Mouse (Mus musculus) thymus, adult 2 months (tissue): ENCODE data around the gene Fgfr2.

Source experiments
- CTCF ChIP-seq: fragments of 200-500 bp; IDR thresholded peaks from 2 replicates; pipeline ENCODE4 v1.5.1; 2012; ENCODE audit warnings: mild to moderate bottlenecking, control low read depth, low read length, moderate library complexity, borderline replicate concordance; ENCODE audit not compliant: control insufficient read depth, poor library complexity, insufficient read depth; ENCODE audit errors: extremely low read depth
- POLR2A ChIP-seq: fragments of 200-500 bp; IDR thresholded peaks from 2 replicates; pipeline ENCODE4 v1.6.1; 2012; ENCODE audit warnings: mild to moderate bottlenecking, low read length, control low read depth, moderate library complexity; ENCODE audit not compliant: control insufficient read depth, poor library complexity, insufficient read depth; ENCODE audit errors: extremely low read depth

DNA sequence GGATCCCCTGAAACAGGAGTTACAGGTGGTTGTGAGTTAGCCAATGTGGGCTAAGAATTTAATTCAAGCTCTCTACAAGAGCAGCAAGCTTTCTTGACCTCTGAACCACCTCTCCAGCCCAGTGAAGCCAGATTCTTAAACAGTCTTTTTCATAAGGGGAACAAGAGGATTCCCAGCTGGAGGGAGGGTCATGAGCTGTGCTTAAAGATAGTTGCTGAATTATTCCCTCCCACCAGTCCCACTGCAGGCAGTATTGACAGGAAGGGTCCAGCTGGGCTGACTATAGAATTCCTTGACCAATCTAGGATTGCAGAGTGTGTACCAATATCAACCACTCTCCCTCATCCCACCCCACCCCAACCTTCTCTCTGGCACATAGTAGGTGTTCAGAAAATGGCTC lies 654.8 kb downstream of the Fgfr2 start:
- TF ChIP-seq CTCF: no peak
- TF ChIP-seq POLR2A: no peak
